Mouse (Mus musculus) frontal cortex, adult 2 months (tissue): Measurements from ENCODE around the gene Xbp1. TPM values are rescaled to one million over a fixed set of nuclear protein-coding genes. Genes with fewer than 3 reads are reported as not detected.
"Not testable (repeated sequence)": the region's sequence is repeated elsewhere in the genome, so short reads cannot be mapped to it uniquely, and the experiment has no call there.

Experiments used
- DNase-seq, 2 experiments: peaks; one replicate each; pipeline ENCODE4 v3.0.0; 2022; ENCODE audit warnings: low spot score in 1 of 2; ENCODE audit errors: extremely low spot score in 1 of 2
- polyA plus RNA-seq: library from polyadenylated mRNA; depleted of rRNA; stranded (reverse); fragments of >200 nt; gene quantifications from 2 replicates; pipeline ENCODE4 v1.2.3, GENCODE M21; 2012

Gene Xbp1
- polyA plus RNA-seq, 1 experiment: 59.8 TPM

DNA sequence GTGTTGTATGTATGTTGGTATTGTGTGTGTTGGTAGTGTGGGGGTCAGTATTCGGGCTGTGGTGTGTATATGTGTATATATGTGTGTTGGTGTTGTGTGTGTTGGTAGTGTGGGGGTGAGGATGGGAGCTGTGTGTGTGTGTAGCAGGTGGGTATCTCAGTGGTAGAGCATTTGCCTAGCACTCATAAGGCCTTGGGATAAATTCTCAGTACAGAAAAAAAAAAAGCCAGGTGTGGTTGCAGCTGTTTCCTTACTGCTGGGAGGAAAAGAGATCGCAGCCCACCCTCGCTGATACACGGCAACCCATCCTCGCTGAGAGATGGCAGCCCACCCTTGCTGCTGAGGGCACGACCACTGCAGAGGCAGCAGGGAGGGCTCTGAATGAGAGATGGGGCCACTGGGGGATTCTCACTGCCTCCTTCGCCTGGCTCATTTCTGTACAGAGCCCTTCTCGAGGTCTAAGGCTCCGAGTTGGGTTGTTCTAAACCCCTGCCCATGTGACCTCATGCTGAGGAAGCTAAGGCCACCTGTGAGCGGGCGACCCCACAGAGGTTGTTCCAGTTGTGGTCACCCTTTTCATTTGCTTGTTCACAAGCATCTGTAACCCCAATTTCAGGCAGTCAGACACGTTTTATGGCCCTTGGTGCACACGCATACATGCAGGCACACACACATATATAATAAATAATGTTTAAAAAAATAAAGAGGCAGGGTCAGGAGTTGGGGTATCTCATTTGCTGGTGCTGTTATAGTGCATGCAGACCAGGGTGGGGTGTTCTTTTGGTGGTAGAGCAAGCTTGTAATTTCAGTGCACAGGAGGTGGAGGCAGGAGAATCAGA is 19.3 kb upstream of the Xbp1 start:
- DNase-seq: no peak

DNA sequence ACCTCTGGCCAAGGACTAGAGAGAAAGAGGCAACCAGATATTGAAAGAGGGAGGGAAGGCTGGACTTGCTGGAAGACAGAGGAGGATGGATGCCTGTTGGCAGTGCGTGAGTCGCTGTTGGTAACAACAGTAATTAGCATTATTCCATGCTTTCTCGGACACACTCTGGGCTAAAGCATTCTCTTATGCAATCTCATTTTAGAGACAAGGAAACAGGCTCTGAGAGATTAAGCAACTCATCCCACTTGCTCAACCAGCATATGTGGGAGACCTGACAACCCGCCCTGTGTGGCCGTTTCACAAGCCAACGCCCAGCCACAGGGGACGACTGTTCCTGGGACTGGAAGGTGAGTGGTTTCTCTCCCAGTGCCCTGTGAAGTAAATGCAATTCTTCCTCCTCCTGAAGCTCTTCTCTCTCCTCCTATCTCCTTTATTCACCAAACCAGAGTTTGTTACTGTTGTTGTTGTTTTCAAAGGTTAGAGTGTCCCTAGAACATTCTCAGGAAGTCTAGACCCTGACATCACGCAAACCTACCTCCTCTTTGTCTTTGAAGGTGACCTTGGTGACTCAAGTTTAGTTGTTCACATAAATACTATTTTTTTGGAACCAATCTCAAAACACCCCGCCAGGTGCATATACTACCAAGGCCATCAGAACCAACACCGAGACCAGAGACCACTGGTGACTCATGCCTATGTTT is 18.0 kb upstream of the Xbp1 start:
- DNase-seq: no peak

DNA sequence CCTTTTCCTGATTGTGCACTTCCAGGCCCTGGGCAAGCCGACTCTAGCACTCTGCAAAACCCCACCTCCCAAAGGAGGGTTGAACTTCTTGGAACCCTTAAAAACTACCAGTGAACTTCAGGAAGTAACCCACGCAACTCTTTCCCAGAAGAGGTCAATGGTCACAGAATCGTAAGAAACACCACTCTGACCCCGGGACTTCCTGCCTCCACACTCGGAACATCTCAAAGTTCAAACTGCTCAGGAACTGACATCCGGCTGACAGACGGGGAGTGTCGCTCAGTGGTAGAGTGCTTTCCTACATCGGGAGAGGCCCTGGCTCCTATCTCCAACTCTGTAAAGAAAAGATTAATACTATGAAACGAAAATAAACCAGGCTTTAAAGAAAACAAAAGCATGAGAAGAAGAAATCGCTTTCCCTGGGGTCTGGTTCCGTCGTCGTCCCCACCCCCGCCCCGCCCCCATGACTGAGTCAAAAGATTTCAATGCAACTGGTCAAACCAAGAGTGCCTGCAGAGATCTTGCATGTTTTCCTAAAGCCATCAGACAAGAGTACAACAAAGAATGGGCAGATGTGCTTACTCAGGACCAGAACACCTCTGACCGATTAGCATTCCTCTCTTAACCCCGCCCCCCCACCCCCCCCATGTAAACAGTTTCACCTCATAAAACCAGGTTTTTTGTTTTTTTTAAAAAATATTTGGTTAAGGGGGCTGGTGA is 14.4 kb upstream of the Xbp1 start:
- DNase-seq: no peak

DNA sequence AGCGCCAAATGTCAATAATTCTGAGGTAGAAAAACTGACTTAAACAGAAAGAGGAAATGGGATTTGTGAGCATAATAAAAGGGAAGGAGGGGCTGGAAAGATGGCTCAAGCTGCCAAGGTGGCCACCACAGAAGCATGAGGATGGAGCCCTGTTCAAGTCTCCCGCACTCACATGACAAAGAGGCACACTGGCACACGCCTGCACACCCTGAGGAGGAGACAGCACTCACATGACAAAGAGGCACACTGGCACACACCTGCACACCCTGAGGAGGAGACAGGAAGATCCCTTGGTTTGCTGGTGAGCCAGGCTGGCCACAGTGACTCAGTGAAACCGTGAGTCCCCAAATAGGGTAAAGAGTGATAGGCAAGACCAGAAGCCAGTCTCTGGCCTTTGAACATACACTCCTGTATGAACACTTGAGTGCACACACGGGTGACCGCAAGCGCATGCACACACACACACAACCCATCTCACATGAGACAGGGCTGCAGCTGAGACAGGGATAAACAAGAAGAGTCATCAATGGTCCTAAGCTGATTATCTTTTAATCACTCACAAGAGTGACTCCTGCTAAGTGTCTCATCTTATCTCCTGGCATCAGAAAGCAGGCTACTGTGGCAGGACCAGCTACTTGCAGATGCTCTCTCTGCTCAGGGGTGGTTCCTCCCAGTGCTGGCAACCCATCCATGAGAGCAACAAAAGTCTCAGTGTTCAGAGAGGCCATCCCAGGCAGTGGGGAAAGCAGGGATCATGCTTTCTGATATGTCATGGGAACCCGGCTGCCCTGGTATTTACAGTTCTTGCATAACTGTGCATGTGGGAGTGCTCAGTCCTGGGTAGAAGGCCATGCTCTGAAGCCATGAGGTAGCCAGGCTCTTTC is 11.0 kb upstream of the Xbp1 start:
- no peak for DNase-seq

DNA sequence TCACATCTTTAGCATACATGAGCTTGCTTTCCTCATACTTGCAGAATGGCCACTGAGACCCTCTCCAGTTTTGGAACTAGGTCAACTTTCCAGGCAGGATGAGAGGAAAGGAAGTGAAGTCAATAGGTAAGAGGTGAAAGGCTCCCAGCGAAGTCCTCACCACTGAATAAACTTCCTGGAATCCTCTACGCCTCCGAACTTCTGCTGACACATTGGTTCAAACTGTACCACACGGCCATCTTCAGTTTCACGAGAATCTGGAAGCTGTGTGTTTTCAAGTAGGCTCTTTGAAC is 10.4 kb upstream of the Xbp1 start:
- DNase-seq: no peak

DNA sequence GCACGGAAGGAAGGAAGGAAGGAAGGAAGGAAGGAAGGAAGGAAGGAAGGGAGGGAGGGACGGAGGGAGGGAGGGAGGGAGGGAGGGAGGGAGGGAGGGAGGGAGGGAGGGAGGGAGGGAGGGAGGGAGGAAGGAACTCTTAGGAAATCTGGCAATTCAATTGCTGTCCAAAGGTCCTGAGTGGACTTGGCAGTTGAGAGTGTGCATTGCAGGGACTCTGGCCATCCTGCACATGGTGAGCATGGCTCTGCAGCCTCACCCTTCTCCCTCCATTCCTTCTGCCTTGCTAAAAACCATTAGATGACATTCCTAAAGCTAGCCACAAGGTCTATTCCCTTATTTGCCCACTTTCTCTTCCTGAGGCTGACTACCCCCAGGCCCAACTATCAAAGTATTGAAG is 9.8 kb upstream of the Xbp1 start:
- not testable (repeated sequence) for DNase-seq

DNA sequence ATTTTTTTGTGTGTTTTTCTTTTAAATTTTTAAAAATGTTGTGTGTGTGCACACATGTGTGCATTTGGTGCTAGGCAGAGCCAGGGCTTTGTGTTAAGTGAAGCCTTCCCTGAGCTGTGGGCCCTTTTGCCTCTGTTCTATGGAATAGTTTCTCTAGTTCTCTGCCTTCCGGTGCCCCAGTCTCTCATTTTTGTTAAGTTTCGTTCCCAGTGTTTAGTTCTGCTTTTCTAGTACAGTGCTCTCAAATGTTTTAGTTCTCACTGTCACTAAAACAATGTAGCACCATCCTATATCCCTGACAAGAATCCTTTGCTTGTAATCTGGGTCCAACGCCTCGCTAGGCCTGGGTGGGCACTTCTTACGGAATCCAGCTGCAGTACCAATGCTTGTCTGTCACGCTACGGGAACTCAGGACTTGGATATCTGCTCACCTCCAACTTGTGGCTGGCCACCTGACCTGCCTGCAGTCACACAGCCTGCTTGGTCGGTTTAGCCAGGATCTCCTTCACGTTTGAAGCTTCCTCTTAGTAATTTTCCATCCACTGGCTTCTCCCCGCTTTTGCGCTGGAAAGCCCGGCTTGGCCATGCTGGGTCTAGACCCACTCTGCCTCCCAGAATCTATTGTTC is 8.2 kb upstream of the Xbp1 start:
- DNase-seq: no peak

DNA sequence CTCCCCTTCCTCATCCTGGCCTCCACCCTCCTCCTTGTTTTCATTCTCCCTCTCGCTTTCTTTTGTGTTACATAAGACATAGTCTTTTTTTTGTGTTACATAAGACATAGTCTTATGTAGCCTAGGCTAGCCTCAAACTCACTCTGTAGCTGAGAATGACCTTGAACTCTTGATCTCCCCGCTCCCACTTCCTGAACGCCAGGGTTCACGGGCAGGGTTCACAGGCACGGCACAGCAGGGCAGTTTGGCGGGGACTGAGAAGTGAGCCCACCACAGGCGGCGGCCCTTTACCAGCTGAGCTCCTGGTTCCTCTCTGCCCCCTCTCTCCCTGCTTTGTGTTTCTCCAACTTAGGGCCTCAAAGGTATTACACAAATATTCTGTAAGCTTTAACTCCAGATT is 7.5 kb upstream of the Xbp1 start:
- no peak for DNase-seq

DNA sequence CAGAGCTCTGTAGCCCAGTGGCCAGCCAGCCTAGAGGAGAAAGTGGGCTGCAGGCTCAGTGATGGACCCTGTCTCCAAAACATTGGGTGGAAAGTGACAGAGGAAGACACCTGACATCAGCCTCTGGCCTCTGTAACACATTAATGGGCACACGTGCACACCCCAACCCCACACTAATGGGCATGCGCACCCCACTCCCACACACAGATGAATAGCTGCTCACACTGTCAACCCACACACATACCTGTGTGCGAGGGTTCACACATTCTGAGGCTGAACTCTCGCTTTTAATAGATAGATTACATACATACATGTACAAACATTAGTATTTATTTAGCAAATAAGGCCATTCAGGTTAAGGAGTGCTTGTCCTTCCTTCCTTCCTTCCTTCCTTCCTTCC is 6.4 kb upstream of the Xbp1 start:
- no peak for DNase-seq

DNA sequence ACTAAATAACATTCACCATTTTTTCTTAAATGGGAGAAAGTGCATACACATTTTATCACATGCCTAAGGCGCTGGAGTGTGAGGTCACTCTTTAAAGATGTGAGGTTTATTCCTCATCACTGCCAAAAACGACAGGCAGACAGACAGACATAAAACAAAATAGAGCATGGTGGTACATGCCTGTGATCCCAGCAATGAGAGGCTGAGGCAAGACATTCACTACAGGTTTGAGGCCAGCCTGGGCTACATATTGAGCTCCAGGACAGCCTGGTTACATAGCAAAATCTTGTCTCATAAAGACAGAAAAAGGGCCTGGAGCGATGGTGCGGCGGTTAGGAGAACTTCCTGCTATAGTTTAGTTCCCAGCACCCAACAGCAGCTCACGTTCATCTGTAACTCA is 5.3 kb upstream of the Xbp1 start:
- DNase-seq: no peak

DNA sequence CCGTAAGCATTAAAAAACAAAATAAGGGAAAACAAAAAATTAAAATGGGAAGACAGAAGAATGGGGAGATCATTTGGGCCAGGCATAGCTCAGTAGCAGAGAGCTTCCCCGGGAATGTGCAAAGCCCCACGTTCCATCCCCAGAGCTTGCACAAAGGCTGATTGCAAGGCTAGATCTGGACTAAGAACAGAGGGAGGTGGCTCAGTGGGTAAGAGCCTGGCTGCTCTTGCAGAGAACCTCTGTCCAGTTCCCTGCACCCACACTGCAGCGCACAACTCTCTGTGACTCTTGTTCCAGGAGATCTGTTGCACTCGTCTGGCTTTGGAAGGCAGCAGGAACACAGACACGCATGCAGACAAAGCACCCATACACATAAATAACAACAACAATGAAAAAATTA is 4.8 kb upstream of the Xbp1 start:
- no peak for DNase-seq

DNA sequence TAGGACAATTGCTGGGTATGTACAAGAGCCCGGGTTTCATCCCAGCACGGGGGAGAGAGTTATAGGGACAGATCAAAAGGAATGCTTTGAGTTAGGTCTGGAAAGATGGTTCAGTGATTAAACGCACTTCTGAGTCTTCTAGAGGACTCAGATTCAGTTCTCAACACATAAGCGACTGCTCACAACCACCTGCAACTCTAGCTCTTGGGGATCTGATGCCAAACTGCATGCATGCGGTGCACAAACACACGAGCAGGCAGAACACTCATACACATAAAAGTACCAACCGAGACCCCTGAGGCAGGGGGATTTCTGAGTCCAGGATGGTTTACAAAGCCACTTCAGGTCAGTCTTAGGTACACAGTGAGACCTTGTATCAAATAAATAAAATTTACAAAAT is 4.3 kb upstream of the Xbp1 start:
- no peak for DNase-seq

DNA sequence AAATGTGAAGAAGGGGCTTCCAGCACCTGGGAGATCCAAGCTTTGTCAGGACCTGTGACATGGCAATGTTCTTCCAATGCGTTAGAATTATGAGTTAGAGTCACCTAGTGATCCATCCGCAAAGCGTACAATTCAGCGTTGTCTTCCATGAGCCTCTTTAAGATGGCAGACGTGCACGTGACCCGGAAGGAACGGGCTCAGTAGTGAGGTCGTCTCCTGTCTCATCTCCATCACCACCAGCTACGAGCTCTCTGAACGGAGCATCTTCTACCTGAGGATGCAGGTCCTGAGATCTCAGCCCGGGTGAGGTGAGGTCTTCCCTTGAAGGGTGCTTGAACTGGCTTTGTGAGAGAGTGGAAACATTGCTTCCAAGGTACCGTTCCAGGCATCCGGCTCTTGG is 3.8 kb upstream of the Xbp1 start:
- no peak for DNase-seq

DNA sequence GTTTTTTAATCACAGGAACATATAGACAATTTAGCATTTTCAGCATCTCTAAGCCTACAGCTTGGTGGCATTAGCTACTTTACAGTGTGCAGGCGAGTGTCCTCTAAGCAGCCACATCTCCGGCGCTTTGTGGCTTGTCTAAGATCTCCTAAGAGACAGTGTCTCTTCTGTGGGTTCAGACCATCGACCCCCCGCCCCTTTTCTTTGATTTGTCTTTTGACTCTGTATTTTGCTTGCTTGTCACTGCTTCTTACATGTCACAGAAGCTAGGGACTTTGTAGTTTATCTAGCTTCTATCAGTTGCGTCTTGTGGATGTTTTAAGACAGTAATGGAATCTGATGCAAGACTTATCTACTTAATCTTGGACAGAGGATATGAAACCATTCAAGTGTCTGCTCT is 3.1 kb upstream of the Xbp1 start:
- DNase-seq: no peak

DNA sequence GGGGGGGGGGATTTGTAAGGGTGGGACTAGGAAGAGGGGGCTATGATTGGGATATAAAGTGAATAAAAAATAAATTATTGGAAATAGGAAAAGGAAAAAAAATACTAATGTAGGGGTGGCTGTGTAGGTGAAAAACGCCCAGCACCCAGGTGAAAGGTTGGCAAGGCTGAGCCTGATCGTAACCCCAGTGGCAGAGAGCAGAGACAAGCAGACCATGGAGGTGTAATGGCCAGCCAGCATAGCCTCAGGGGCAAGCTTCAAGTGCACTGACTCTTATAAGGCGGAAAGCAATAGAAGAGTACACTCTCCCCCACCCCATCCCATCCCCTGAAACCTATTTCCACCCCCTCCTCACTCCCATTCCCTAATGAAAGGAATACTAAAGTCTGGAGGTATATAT is 778 bp upstream of the Xbp1 start:
- DNase-seq: no peak

DNA sequence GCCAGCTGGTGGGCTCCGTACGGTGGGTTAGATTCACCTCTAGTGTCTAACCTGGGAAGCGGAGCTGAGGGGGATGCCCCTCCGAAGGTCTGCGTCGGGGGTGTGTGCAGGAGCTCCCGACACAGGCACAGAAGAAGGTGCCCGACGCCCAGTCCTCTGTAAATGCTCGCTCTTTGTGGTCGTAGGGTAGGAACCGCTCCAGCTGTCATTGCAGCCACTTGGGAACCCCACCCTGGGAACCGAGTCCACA is 732 bp downstream of the Xbp1 start:
- DNase-seq: no peak

DNA sequence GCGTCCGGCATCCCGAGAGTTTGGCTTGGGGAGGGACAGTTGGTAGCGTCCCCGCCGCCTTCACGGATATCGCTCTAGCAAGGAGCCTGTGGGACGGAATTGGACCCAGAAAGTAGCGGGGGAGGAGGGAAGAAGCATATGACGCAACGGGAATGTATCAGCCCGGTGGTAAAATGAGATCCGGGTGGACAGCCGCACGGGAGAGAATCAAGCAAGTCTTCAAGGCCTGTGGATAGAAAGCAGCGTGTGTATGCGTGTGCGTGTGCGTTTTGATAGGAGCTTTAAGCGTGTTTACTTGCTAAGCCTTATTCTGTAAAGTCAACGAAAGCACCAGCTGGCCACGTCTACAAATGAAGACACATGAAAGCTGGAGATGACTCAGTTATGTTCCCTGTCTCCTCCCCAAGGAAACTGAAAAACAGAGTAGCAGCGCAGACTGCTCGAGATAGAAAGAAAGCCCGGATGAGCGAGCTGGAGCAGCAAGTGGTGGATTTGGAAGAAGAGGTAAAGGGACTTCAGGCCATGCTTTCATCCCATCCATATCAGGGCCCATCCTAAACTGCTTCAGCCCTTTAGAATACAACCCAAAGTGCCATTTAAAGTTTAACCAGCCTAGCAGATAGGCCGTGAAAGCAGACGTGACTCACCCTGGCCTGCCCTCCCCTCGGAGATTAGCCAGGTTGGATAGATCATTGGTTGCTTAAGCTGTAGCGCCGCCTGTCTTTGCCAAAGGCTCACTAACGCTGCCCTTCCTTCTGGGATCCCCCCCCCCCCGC is 1.2 kb downstream of the Xbp1 start:
- DNase-seq: peak; percentile 65 to 83

DNA sequence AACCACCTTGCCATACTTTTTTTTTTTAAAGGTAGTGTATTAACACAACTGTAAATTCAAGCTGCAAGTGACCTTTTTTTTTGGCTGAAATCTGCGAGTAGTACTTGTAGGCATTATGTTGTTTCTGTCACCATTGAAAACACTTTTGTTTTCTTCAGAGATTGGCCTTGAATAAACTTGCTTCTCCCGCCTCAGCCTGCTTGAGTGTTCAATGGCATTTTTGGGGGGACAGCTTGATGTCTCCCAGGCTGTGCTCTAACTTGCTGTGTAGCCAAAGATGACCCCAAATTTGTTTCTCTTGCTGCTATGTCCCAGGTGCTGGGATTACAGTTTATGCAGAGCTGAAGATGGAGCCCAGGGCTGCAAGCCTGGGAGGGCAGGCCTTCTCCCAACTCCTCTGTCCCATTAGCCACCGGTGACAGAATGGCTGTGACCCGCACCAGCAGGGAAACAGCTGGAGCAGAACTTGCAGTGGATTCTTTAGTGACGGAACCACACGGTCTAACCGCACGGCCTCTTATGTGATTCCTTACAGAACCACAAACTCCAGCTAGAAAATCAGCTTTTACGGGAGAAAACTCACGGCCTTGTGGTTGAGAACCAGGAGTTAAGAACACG is 2.4 kb downstream of the Xbp1 start:
- no peak for DNase-seq

DNA sequence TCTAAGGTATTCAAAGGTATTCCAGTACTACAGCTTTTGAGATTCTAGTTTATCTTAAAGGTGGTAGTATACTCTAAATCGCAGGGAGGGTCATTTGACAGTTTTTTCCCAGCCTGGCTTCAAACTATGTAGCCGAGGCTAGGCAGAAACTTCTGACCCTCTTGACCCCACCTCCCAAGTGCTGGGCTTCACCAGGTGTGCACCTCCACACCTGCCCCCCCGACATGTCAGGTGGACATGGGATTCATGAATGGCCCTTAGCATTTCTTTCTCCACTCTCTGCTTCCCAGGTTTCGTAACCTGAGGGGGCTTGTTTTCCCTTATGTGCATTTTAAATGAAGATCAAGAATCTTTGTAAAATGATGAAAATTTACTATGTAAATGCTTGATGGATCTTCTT is 5.0 kb downstream of the Xbp1 start:
- no peak for DNase-seq
